Mouse (Mus musculus): Measurements from ENCODE around the gene Areg.

- TF ChIP-seq POLR2A (IDR thresholded peaks at IDR 0.05; ENCODE audit: extremely low read depth, insufficient read depth, low read length) = no peak
- TF ChIP-seq CTCF (IDR thresholded peaks at IDR 0.05; ENCODE audit: low read depth, low read length) = no peak
Measured at GRCm38 (mm10) chr5:91124140-91124539, 15.3 kb upstream of the Areg start.
